Mouse (Mus musculus) stomach, embryonic 16.5 days (tissue): Measurements from ENCODE around the gene Rpl35a. TPM values are rescaled to one million over a fixed set of nuclear protein-coding genes. Genes with fewer than 3 reads are reported as not detected.

ENCODE experiments used
- ATAC-seq: fragments of 200-750 bp; cut with Nextera tagmentation; 2 replicates; pipeline ENCODE4 v1.8.0; 2017; ENCODE audit warnings: moderate number of reproducible peaks, moderate TSS enrichment; ENCODE audit not compliant: insufficient read depth, low FRiP score
- H3K27ac ChIP-seq: fragments of 300-500 bp; sonication (generic); 2 replicates; pipeline ENCODE4 v1.5.1; 2014; ENCODE audit warnings: low read length
- H3K27me3 ChIP-seq: fragments of 300-500 bp; sonication (generic); 2 replicates; pipeline ENCODE4 v1.6.1; 2014; ENCODE audit warnings: low read length, control low read depth, mixed read lengths; ENCODE audit not compliant: control insufficient read depth, insufficient read depth
- H3K36me3 ChIP-seq: fragments of 300-500 bp; sonication (generic); 2 replicates; pipeline ENCODE4 v1.6.1; 2014; ENCODE audit warnings: low read length; ENCODE audit not compliant: control insufficient read depth, insufficient read depth
- H3K4me1 ChIP-seq: fragments of 300-500 bp; sonication (generic); 2 replicates; pipeline ENCODE4 v1.6.1; 2014; ENCODE audit warnings: low read length, control low read depth, mixed read lengths; ENCODE audit not compliant: control insufficient read depth, insufficient read depth
- H3K4me2 ChIP-seq: fragments of 300-500 bp; sonication (generic); 2 replicates; pipeline ENCODE4 v1.6.1; 2014; ENCODE audit warnings: low read depth, low read length, mixed read lengths
- H3K4me3 ChIP-seq: fragments of 300-500 bp; sonication (generic); replicated peaks from 2 replicates; pipeline ENCODE4 v1.5.1; 2014; ENCODE audit warnings: mild to moderate bottlenecking, low read length
- H3K9ac ChIP-seq: fragments of 300-500 bp; sonication (generic); 2 replicates; pipeline ENCODE4 v1.6.1; 2014; ENCODE audit warnings: low read length
- H3K9me3 ChIP-seq: fragments of 300-500 bp; sonication (generic); replicated peaks from 2 replicates; pipeline ENCODE4 v1.6.1; 2016; ENCODE audit warnings: low read length, control low read depth; ENCODE audit not compliant: control insufficient read depth
- WGBS: fragments of 180-500 bp; shearing (Covaris S2); extraction: QIAGEN DNeasy Blood & Tissue Kit; methylation state at CpG from one replicate; pipeline ENCODE4 v1.1.7; 2014; 5-methylcytosine and 5-hydroxymethylcytosine counted together
- polyA plus RNA-seq: library from polyadenylated mRNA; unstranded; fragments of >200 nt; fragmentation: Nextera tagmentation; extraction: Ambion mirVana; gene quantifications from 2 replicates; pipeline ENCODE4 v1.2.1, GENCODE M21; 2015

The Rpl35a gene
- 790 and 946 TPM in 2 replicates for polyA plus RNA-seq

DNA sequence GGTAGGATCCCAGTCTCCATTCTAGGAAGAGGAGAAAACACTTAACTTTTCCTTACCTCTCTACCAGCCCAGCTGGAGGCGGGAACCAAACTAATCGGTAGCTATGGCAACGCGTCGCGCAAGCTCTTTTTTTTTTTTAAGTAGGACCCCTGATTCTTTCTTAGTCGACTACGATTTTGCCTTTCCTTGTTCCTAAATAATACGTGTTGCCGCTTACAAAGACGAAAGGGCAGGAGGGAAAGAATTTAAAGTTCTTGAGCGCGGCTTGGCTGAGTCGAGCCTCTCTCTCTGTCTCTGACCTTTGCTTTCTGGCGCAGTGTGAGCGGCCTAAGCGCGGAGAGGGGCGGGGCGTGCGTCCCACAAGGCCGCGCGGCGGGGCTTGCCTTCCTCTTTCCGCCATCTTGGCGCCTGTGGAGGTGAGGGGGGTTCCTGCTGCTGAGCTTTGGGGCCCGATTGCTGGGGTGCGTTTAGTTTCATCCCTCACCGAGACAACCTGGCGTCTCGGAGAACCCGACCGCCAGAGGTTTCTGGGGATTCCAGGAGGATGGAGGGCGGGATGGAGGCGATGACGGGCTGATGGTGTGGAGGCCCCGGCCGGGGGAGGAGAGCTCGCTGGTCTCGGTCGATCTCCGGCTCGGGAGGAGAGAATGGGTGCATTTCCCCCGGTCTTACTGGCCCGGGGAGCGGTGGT is at the start of gene Rpl35a, which contains the start of gene Iqcg:
Gene Rpl35a (plus strand): TSS at position 359 of the 691 bp plus-strand sequence.
Gene Iqcg (minus strand): TSS at position 124 of the 691 bp plus-strand sequence.
- no peaks in the 10 kb centered on the region for H3K9me3 ChIP-seq
- peak within 1 kb of the TSS; percentile 99 for H3K9ac ChIP-seq
- peaks cover 10% of the 10 kb centered on the region; the same call in 1 of the 2 replicates for H3K36me3 ChIP-seq
- peak within 1 kb of the TSS; percentile 79 for H3K4me2 ChIP-seq
- H3K4me1 ChIP-seq, result peaks cover 7% of the 10 kb centered on the region
- under 1% methylated on average over 47 of the region's 47 CpGs for WGBS
- ATAC-seq, result peak; percentile 89
- H3K27ac ChIP-seq, result peak within 1 kb of the TSS; percentile 88
- peak within 1 kb of the TSS; percentile 100 for H3K4me3 ChIP-seq
- H3K27me3 ChIP-seq, result no peaks in the 10 kb centered on the region

DNA sequence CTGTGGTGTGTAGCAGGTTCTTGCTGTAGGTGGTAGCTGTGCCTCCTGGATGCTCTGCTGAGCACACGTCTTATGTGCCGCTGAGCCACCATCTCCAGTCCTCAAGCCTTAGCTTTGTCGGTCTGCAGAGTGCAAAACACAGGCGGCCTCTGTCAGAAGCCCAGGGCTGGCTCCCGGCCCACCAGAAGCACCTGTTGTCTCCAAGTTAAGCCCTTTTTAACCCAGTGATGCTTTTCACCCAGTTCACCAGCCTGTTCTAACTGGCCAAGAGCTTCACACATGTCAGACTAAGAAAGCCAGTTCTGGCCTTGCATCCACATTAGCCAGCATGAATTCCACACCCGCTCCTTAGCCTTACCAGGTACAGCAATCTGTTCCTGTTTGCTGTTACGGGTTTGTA is 49.4 kb upstream of the Rpl35a start:
- ATAC-seq, result no peak
- Histone ChIP-seq H3K4me3 (no peak overlapping the region), H3K9me3 (no peaks in the 10 kb centered on the region), H3K9ac (no peak overlapping the region), H3K4me1 (peaks cover 3% of the 10 kb centered on the region; the same call in 1 of the 2 replicates), H3K27me3 (no peaks in the 10 kb centered on the region), H3K36me3 (peaks cover 7% of the 10 kb centered on the region), H3K4me2 (no peak overlapping the region), H3K27ac (no peak overlapping the region)
- 87% methylated on average over 7 of the region's 7 CpGs for WGBS

DNA sequence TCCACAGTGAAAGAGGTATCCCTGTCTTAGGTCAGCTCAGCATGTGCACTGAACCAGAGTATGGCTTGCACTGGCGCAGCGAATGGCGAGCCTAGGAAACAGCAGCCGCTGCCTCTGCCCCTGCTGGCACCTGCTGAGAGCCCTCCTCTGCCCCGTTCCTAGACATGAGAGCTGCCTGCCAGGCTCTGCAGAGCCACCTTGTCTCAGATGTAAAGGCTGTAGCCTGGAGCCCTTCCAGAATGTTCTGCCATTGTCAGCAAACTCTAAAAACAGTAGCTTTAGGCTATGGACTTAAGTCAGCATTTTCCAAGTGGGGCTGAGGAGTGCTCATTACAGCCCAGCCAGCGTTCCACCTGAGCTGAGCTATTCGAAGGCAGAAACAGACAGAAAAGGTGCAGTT is 48.8 kb upstream of the Rpl35a start:
- Histone ChIP-seq H3K27ac (no peak overlapping the region), H3K36me3 (peaks cover 7% of the 10 kb centered on the region), H3K4me2 (no peak overlapping the region), H3K9me3 (no peaks in the 10 kb centered on the region), H3K4me3 (no peak overlapping the region), H3K9ac (no peak overlapping the region), H3K27me3 (no peaks in the 10 kb centered on the region), H3K4me1 (peaks cover 3% of the 10 kb centered on the region; the same call in 1 of the 2 replicates)
- 89% methylated on average over 7 of the region's 7 CpGs for WGBS
- ATAC-seq, result no peak

DNA sequence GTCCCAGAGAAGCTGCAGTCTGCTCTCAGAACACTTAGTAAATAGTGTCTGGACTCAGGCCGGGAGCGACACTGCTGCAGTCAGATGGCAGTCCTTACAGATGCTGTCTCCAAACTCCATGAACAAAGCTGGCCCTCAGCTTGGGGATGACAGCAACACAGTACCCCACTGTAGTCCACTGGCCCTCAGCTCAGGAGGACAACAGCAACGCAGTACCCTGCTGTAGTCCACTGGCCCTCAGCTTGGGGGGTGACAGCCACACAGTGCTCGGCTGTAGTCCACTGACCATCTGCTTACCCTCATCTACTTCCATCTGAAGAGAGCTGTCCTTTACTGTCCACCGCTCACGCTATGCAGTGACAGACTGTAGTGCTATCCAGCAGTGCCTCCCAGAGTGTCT is 46.1 kb upstream of the Rpl35a start:
- whole genome bisulfite sequencing, result 90% methylated on average over 6 of the region's 6 CpGs
- H3K9ac ChIP-seq, result no peak overlapping the region
- no peaks in the 10 kb centered on the region for H3K27me3 ChIP-seq
- no peak overlapping the region for H3K4me2 ChIP-seq
- peaks cover 18% of the 10 kb centered on the region for H3K36me3 ChIP-seq
- no peak overlapping the region for H3K4me3 ChIP-seq
- no peak for ATAC-seq
- no peak overlapping the region for H3K27ac ChIP-seq
- no peaks in the 10 kb centered on the region for H3K9me3 ChIP-seq
- peaks cover 3% of the 10 kb centered on the region; the same call in 1 of the 2 replicates for H3K4me1 ChIP-seq

DNA sequence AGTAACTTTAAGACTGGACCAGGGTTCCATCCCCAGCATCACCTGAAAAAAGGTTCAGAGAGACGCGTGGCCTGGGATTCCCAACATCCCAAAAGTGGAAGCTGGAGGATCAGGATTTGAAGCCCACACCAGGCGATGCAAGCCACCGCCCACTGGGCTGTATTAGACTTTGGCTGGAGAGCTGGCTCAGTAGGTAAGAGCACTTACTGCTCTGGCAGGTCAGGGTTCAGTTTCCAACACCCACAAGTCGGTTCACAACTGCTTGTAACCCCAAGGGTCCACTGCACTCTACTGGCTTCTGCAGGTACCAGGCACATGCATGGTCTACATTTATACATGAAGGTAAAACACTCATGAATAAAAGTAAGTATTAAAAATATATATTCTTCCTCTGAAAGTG is 42.5 kb upstream of the Rpl35a start:
- Histone ChIP-seq H3K9me3 (no peaks in the 10 kb centered on the region), H3K27me3 (no peaks in the 10 kb centered on the region), H3K36me3 (peaks cover 14% of the 10 kb centered on the region), H3K9ac (no peak overlapping the region), H3K4me2 (no peak overlapping the region), H3K4me1 (0 out of 2 replicates have a peak, but pooled peaks cover 6% of the 10 kb centered on the region), H3K27ac (no peak overlapping the region), H3K4me3 (no peak overlapping the region)
- 90% methylated on average over 5 of the region's 5 CpGs for WGBS
- no peak for ATAC-seq

DNA sequence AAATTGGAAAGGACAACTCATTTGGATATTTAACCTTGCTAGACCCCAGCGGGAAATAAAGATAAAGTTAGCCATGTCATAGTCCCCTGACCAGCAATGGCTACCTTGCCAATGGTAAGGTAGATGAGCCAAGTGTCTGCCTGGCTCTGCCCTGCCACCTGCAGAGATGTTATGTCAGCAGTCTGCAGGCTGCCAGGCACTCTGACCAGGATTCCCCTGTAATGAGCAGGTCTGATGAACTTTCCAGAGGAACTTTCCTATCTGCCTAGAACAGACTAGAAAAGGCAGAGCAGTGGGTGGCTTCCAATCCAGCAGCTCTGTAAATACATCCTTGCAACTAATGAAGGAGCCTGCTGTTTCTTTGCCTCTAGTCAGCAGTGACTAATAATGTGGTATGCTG is 41.3 kb upstream of the Rpl35a start:
- ATAC-seq, result no peak
- H3K9me3 ChIP-seq, result no peaks in the 10 kb centered on the region
- no peaks in the 10 kb centered on the region for H3K27me3 ChIP-seq
- H3K36me3 ChIP-seq, result peaks cover 14% of the 10 kb centered on the region
- H3K27ac ChIP-seq, result no peak overlapping the region
- peaks cover 6% of the 10 kb centered on the region; the same call in 1 of the 2 replicates for H3K4me1 ChIP-seq
- H3K9ac ChIP-seq, result no peak overlapping the region
- 96% methylated on average over 1 of the region's 1 CpGs for WGBS
- no peak overlapping the region for H3K4me2 ChIP-seq
- no peak overlapping the region for H3K4me3 ChIP-seq

DNA sequence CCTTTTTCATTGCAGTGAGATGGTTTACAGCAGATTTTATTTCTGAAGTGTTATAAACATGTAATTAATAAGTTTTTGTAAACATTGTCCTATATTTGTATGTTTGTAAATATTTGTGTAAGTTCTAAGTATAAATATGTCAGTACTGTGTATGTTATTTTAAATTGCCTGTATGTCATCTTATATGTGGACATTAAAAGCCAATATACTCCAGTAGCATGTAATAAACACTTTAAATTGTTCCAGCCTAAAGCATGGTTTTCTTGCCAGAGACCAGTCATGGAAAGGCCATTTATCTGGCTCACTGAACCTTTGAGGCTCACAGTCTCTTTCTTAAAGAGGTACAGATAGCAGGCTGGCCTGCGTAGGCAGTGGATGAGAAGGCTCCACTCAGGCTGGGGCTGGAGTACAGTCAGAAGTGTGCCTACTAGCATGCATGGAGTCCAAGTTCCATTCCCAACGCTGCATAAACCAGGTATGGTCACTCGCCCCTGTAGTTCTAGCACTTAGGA is 40.8 kb upstream of the Rpl35a start:
- Histone ChIP-seq H3K27me3 (no peaks in the 10 kb centered on the region), H3K36me3 (peaks cover 14% of the 10 kb centered on the region), H3K4me1 (peaks cover 6% of the 10 kb centered on the region; the same call in 1 of the 2 replicates), H3K9ac (no peak overlapping the region), H3K9me3 (no peaks in the 10 kb centered on the region), H3K27ac (no peak overlapping the region), H3K4me3 (no peak overlapping the region), H3K4me2 (no peak overlapping the region)
- 85% methylated on average over 3 of the region's 3 CpGs for WGBS
- no peak for ATAC-seq

DNA sequence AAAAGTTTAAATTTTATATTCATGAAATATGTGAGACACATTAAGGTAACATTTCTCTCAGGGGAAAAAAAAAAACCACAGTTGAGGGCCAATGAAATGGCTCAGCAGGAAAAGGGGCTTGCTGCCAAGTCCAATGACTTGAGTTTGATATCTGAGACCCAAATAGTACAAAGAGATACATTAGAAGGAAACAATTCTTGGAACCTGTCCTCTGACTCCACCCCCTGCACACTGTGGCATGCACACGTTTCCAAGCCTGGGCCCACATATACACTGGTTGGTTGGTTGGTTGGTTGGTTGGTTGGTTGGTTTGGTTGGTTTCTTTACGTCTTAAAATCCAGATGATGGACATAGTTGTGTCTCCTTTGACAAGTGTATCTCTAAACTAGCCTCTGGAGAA is 40.3 kb upstream of the Rpl35a start:
- H3K36me3 ChIP-seq, result peaks cover 11% of the 10 kb centered on the region; the same call in 1 of the 2 replicates
- H3K4me3 ChIP-seq, result no peak overlapping the region
- H3K27me3 ChIP-seq, result no peaks in the 10 kb centered on the region
- H3K9me3 ChIP-seq, result no peaks in the 10 kb centered on the region
- no peak overlapping the region for H3K4me2 ChIP-seq
- no peak overlapping the region for H3K27ac ChIP-seq
- no peak overlapping the region for H3K9ac ChIP-seq
- ATAC-seq, result no peak
- WGBS, result 85% methylated on average over 2 of the region's 2 CpGs
- H3K4me1 ChIP-seq, result peaks cover 6% of the 10 kb centered on the region; the same call in 1 of the 2 replicates

DNA sequence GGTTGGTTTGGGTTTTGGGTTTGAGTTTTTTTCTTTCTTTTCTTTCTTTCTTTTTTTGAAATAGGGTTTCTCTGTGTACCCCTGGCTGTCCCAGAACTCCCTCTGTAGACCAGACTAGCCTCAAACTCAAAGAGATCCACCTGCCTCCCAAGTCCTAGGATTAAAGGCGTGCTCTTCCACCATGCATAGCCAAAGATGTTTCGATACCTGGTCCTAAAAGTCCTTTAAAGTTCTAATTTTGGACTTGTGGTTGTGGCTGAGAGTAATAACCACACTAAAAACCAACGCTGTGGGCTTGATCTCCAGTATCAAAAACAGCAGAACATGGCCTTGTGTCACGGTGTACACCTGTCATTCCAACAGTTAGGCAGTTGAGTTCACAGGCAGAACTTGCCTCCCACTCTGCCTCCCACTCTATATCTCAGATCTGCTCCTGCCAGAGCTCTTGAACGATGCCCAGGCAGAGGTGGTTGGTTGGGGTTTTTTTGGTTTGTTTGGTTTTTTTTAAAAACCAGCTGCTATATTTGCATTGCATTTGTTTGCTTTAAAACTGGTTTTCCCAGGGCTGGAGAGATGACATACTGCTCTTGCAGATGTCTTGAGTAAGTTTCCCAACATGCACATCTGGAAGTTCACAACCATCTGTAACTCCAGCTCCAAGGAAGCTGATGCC is 38.4 kb upstream of the Rpl35a start:
- H3K4me1 ChIP-seq, result peaks cover 6% of the 10 kb centered on the region; the same call in 1 of the 2 replicates
- no peak overlapping the region for H3K9ac ChIP-seq
- H3K9me3 ChIP-seq, result no peaks in the 10 kb centered on the region
- H3K4me2 ChIP-seq, result no peak overlapping the region
- H3K4me3 ChIP-seq, result no peak overlapping the region
- WGBS, result 74% methylated on average over 5 of the region's 5 CpGs
- H3K36me3 ChIP-seq, result peaks cover 11% of the 10 kb centered on the region; the same call in 1 of the 2 replicates
- H3K27ac ChIP-seq, result no peak overlapping the region
- peak; percentile 64; the same call in 1 of the 2 replicates for ATAC-seq
- H3K27me3 ChIP-seq, result no peaks in the 10 kb centered on the region
